Mouse (Mus musculus) v-Abl transformed pro-B cells (cell line): ENCODE results near the gene Spp2.
"Not testable (repeated sequence)": the region's sequence is repeated elsewhere in the genome, so short reads cannot be mapped to it uniquely, and the experiment has no call there.

Experiments used
- in situ Hi-C, 2 experiments: fragments of 400-800 bp; cut with MboI; formaldehyde crosslinking; loops; one replicate each; pipeline ENCODE4 v1.15.1; 2025; ENCODE audit not compliant: unreplicated experiment in 2 of 2

Gene Spp2

GRCm38 (mm10) chr1:88433096-88433883 is 26.5 kb downstream of the Spp2 start:
- in situ Hi-C loops, result no loop called here

- in situ Hi-C loops, result no loop called here
These were observed 27.3 kb downstream of the Spp2 start for GRCm38 (mm10) chr1:88434057-88434456.

- in situ Hi-C loops, result no loop called here
These were observed 30.7 kb downstream of the Spp2 start for GRCm38 (mm10) chr1:88437206-88438126.

GRCm38 (mm10) chr1:88443383-88443782 is 36.6 kb downstream of the Spp2 start:
- in situ Hi-C loops, result no loop called here

- in situ Hi-C loops, result no loop called here
These were observed 38.6 kb downstream of the Spp2 start for GRCm38 (mm10) chr1:88445400-88445799.

- in situ Hi-C loops, result no loop called here
These were observed 39.7 kb downstream of the Spp2 start for GRCm38 (mm10) chr1:88446270-88447030.

- in situ Hi-C loops, result no loop called here
These were observed 40.7 kb downstream of the Spp2 start for GRCm38 (mm10) chr1:88447483-88447882.

GRCm38 (mm10) chr1:88448094-88448493 is 41.3 kb downstream of the Spp2 start:
- in situ Hi-C loops, result not testable (repeated sequence)

- in situ Hi-C loops, result no loop called here
These were observed 43.0 kb downstream of the Spp2 start for GRCm38 (mm10) chr1:88449741-88450140.

GRCm38 (mm10) chr1:88450668-88451067 is 43.9 kb downstream of the Spp2 start:
- in situ Hi-C loops, result no loop called here

- in situ Hi-C loops, result no loop called here
These were observed 45.4 kb downstream of the Spp2 start for GRCm38 (mm10) chr1:88452198-88452597.

- in situ Hi-C loops, result no loop called here
These were observed 47.9 kb downstream of the Spp2 start for GRCm38 (mm10) chr1:88454703-88455102.

GRCm38 (mm10) chr1:88455761-88456160 is 49.0 kb downstream of the Spp2 start:
- in situ Hi-C loops, result no loop called here

- in situ Hi-C loops, result no loop called here
These were observed 49.8 kb downstream of the Spp2 start for GRCm38 (mm10) chr1:88456451-88457072.

GRCm38 (mm10) chr1:88459196-88459595 is 52.4 kb downstream of the Spp2 start:
- in situ Hi-C loops, result no loop called here

- in situ Hi-C loops, result no loop called here
These were observed 52.9 kb downstream of the Spp2 start for GRCm38 (mm10) chr1:88459655-88460054.

- in situ Hi-C loops, result no loop called here
These were observed 54.3 kb downstream of the Spp2 start for GRCm38 (mm10) chr1:88461096-88461495.

GRCm38 (mm10) chr1:88462484-88462883 is 55.7 kb downstream of the Spp2 start:
- in situ Hi-C loops, result no loop called here

- in situ Hi-C loops, result no loop called here
These were observed 56.5 kb downstream of the Spp2 start for GRCm38 (mm10) chr1:88463241-88463640.

- in situ Hi-C loops, result no loop called here
These were observed 57.5 kb downstream of the Spp2 start for GRCm38 (mm10) chr1:88464109-88464905.
